ENCODE assay signal across 8 mouse cellular contexts in genomic region chr5:34514218-34514566, GRCm38 (mm10). TPM values are rescaled to one million over a fixed set of nuclear protein-coding genes. Genes with fewer than 3 reads are reported as not detected.
DNase-seq lines count a peak whose midpoint lies in the region; ATAC-seq and TF ChIP-seq lines count a peak whose summit lies in the region.

No protein-coding gene starts in this region.

- no peaks in the 10 kb centered on the region for H3K27me3 ChIP-seq in cerebellum, adult 2 months (ENCODE audit: control insufficient read depth, insufficient read depth, low read length)
- H3K27me3 ChIP-seq in testis, adult 2 months (ENCODE audit: control insufficient read depth, insufficient read depth, low read length) = no peaks in the 10 kb centered on the region
- no peaks in the 10 kb centered on the region for H3K27me3 ChIP-seq in liver, embryonic 14.5 days (ENCODE audit: control insufficient read depth, insufficient read depth, low read length)
- no peaks in the 10 kb centered on the region for H3K27me3 ChIP-seq in stomach, embryonic 16.5 days (ENCODE audit: control insufficient read depth, insufficient read depth, low read length)

- H3K4me2 ChIP-seq in liver, embryonic 14.5 days (ENCODE audit: low read depth) = peak overlapping the region; percentile 90
- peak overlapping the region; percentile 92 for H3K4me2 ChIP-seq in stomach, embryonic 16.5 days (ENCODE audit: low read depth, low read length)

- WGBS in cerebellum, adult 2 months = 32% methylated on average over 7 of the region's 7 CpGs
- WGBS in liver, embryonic 14.5 days (ENCODE audit: insufficient replicate concordance) = 14% methylated on average over 7 of the region's 7 CpGs
- WGBS in stomach, embryonic 16.5 days = 15% methylated on average over 7 of the region's 7 CpGs

- peak; percentile 49 for ATAC-seq in liver, embryonic 14.5 days (ENCODE audit: insufficient read depth)
- no peak; the same call in 1 of the 2 replicates for ATAC-seq in stomach, embryonic 16.5 days (ENCODE audit: insufficient read depth, low FRiP score)

- TF ChIP-seq CTCF in cerebellum, adult 2 months (IDR thresholded peaks at IDR 0.05; ENCODE audit: borderline replicate concordance, insufficient read depth, low read depth, low read length) = no peak
- no peak for TF ChIP-seq CTCF in testis, adult 2 months (IDR thresholded peaks at IDR 0.05; ENCODE audit: control insufficient read depth, insufficient read depth, insufficient replicate concordance, low read depth, low read length)
- TF ChIP-seq CTCF in liver, embryonic 14.5 days (IDR thresholded peaks at IDR 0.05; ENCODE audit: low read depth) = no peak

- TF ChIP-seq EP300 in liver, embryonic 14.5 days (IDR thresholded peaks at IDR 0.05; ENCODE audit: low read depth) = no peak

- H3K27ac ChIP-seq in cerebellum, adult 2 months (ENCODE audit: insufficient read depth, low read length) = no peak overlapping the region
- no peak overlapping the region for H3K27ac ChIP-seq in testis, adult 2 months (ENCODE audit: control insufficient read depth, insufficient read depth, low read depth, low read length)
- H3K27ac ChIP-seq in liver, embryonic 14.5 days = no peak overlapping the region
- peak overlapping the region; percentile 51; the same call in 1 of the 2 replicates for H3K27ac ChIP-seq in stomach, embryonic 16.5 days (ENCODE audit: low read length)

- H3K9ac ChIP-seq in liver, embryonic 14.5 days (replicated peaks) = no peak overlapping the region; the same call in 1 of the 2 replicates
- peak overlapping the region; percentile 69 for H3K9ac ChIP-seq in stomach, embryonic 16.5 days (ENCODE audit: low read length)

- TF ChIP-seq POLR2A in cerebellum, adult 2 months (IDR thresholded peaks at IDR 0.05; ENCODE audit: borderline replicate concordance, insufficient read depth, low read length) = no peak
- TF ChIP-seq POLR2A in testis, adult 2 months (IDR thresholded peaks at IDR 0.05; ENCODE audit: control insufficient read depth, low read depth, low read length) = no peak

- no peaks in the 10 kb centered on the region for H3K9me3 ChIP-seq in liver, embryonic 14.5 days (ENCODE audit: control insufficient read depth, low read length)
- no peaks in the 10 kb centered on the region for H3K9me3 ChIP-seq in stomach, embryonic 16.5 days (replicated peaks; ENCODE audit: control insufficient read depth, low read length)

- no peaks in the 10 kb centered on the region for H3K4me1 ChIP-seq in cerebellum, adult 2 months (ENCODE audit: control insufficient read depth, insufficient read depth, low read length)
- peaks cover 14% of the 10 kb centered on the region for H3K4me1 ChIP-seq in testis, adult 2 months (ENCODE audit: control insufficient read depth, insufficient read depth, low read length)
- H3K4me1 ChIP-seq in liver, embryonic 14.5 days (replicated peaks; ENCODE audit: control insufficient read depth in 2 of 2, insufficient read depth in 2 of 2, low read length in 1 of 2) = peaks cover 3 to 12% of the 10 kb centered on the region in 2 experiments
- H3K4me1 ChIP-seq in stomach, embryonic 16.5 days (ENCODE audit: control insufficient read depth, insufficient read depth, low read length) = peaks cover 7% of the 10 kb centered on the region

- H3K36me3 ChIP-seq in testis, adult 2 months (ENCODE audit: control insufficient read depth, insufficient read depth, low read length) = no peaks in the 10 kb centered on the region
- H3K36me3 ChIP-seq in liver, embryonic 14.5 days (replicated peaks; ENCODE audit: control insufficient read depth, insufficient read depth, low read depth) = no peaks in the 10 kb centered on the region
- no peaks in the 10 kb centered on the region for H3K36me3 ChIP-seq in stomach, embryonic 16.5 days (ENCODE audit: control insufficient read depth, insufficient read depth, low read length)

- H3K4me3 ChIP-seq in cerebellum, adult 2 months (replicated peaks; ENCODE audit: insufficient read depth, low read depth, low read length) = peak overlapping the region; percentile 4
- H3K4me3 ChIP-seq in testis, adult 2 months (ENCODE audit: control insufficient read depth, low read depth, low read length) = peak overlapping the region; percentile 85
- peak overlapping the region; percentile 70 to 76 for H3K4me3 ChIP-seq in liver, embryonic 14.5 days (ENCODE audit: insufficient read depth in 1 of 2, low read depth in 2 of 2, low read length in 2 of 2)
- H3K4me3 ChIP-seq in stomach, embryonic 16.5 days (replicated peaks; ENCODE audit: low read length) = peak overlapping the region; percentile 87

- DNase-seq in cerebellum, adult 2 months = no peak
- DNase-seq in cerebellum, adult 9-10 months = no peak
- no peak for DNase-seq in testis, postnatal 10 days (ENCODE audit: low spot score)
- no peak for DNase-seq in liver, embryonic 14.5 days (ENCODE audit: low read depth in 3 of 3, low spot score in 3 of 3)
- DNase-seq in cerebellum, adult 8-10 months = no peak
- no peak for DNase-seq in gastrocnemius, adult 8-10 months (ENCODE audit: low spot score in 2 of 2)

RNA-seq across cellular contexts. Expression of gene Tnip2, which starts 0.4 kb away (rescaled TPM):
- polyA plus RNA-seq in cerebellum, adult 2 months (2012; rRNA removed) = 9.6 and 10.0 TPM in 2 replicates
- polyA plus RNA-seq in testis, adult 2 months (2012; rRNA removed) = 5.4 and 5.8 TPM in 2 replicates
- 3.0 and 5.0 TPM in 2 replicates for polyA plus RNA-seq in liver, embryonic 14.5 days (2012; rRNA removed)
- 3.2 and 4.4 TPM in 2 replicates for polyA plus RNA-seq in liver, embryonic 14.5 days (2014; fragmentation: Nextera tagmentation; extraction: Ambion mirVana)
- polyA plus RNA-seq in stomach, embryonic 16.5 days (2015; fragmentation: Nextera tagmentation; extraction: Ambion mirVana) = 29.2 and 31.6 TPM in 2 replicates
- 1 to 10 TPM; 1.7 to 4.0 (median 2.6) TPM for total RNA-seq in gastrocnemius, adult 8-10 months (2022)

RNA-seq across cellular contexts. Expression of gene Sh3bp2, which starts 11.4 kb away (rescaled TPM):
- polyA plus RNA-seq in cerebellum, adult 2 months (2012; rRNA removed) = 3.2 and 3.6 TPM in 2 replicates
- polyA plus RNA-seq in testis, adult 2 months (2012; rRNA removed) = 4.9 and 5.0 TPM in 2 replicates
- polyA plus RNA-seq in liver, embryonic 14.5 days (2012; rRNA removed) = 4.6 and 5.2 TPM in 2 replicates
- polyA plus RNA-seq in liver, embryonic 14.5 days (2014; fragmentation: Nextera tagmentation; extraction: Ambion mirVana) = 3.5 and 4.9 TPM in 2 replicates
- 5.8 and 7.0 TPM in 2 replicates for polyA plus RNA-seq in stomach, embryonic 16.5 days (2015; fragmentation: Nextera tagmentation; extraction: Ambion mirVana)
- total RNA-seq in gastrocnemius, adult 8-10 months (2022) = 1 to 10 TPM in 3 of 4 experiments, under 1 TPM in 1; 0.59 to 2.7 (median 1.4) TPM

RNA-seq across cellular contexts. Expression of gene Add1, which starts 59.3 kb away (rescaled TPM):
- polyA plus RNA-seq in cerebellum, adult 2 months (2012; rRNA removed) = 303 and 315 TPM in 2 replicates
- polyA plus RNA-seq in testis, adult 2 months (2012; rRNA removed) = 31.5 and 40.8 TPM in 2 replicates
- 106 and 118 TPM in 2 replicates for polyA plus RNA-seq in liver, embryonic 14.5 days (2012; rRNA removed)
- 113 and 137 TPM in 2 replicates for polyA plus RNA-seq in liver, embryonic 14.5 days (2014; fragmentation: Nextera tagmentation; extraction: Ambion mirVana)
- polyA plus RNA-seq in stomach, embryonic 16.5 days (2015; fragmentation: Nextera tagmentation; extraction: Ambion mirVana) = 176 and 187 TPM in 2 replicates
- total RNA-seq in gastrocnemius, adult 8-10 months (2022) = 10 to 100 TPM; 59.0 to 71.9 (median 66.0) TPM

Comparison
In these comparisons a context has a peak if more than half of its experiments do, and no peak if none do; other contexts are left out.
1. H3K4me3 ChIP-seq: peak in every context shown above with its lines; median percentile 87 in stomach, embryonic 16.5 days; 85 in testis, adult 2 months; 73 in liver, embryonic 14.5 days; 4 in cerebellum, adult 2 months.